Comparison of ENCODE assay signal across 9 mouse cellular contexts in genomic region chr14:105740889-105741288, GRCm38 (mm10).
DNase-seq lines count a peak whose midpoint lies in the region; ATAC-seq lines count a peak whose summit lies in the region.
"Had no signal": no experiment of that assay in that cellular context is flagged by ENCODE, and none has a peak within 500 bp of the region (broad histone marks: within the 10 kb centered on the region; RNA-seq: fewer than 3 reads in every experiment).

No protein-coding gene starts in this region.

- no peaks in the 10 kb centered on the region for H3K27me3 ChIP-seq in heart, embryonic 16.5 days (ENCODE audit: control insufficient read depth, insufficient read depth, low read length)
- H3K27me3 ChIP-seq: neural tube, embryonic 12.5 days had no signal

- H3K27ac ChIP-seq in heart, embryonic 16.5 days (ENCODE audit: low read length): peak overlapping the region; percentile 15
- H3K27ac ChIP-seq: neural tube, embryonic 12.5 days had no signal

- no peak overlapping the region for H3K9ac ChIP-seq in heart, embryonic 16.5 days (ENCODE audit: low read length)
- H3K9ac ChIP-seq: neural tube, embryonic 12.5 days had no signal

- H3K9me3 ChIP-seq in heart, embryonic 16.5 days (replicated peaks; ENCODE audit: control insufficient read depth, low read length): no peaks in the 10 kb centered on the region
- H3K9me3 ChIP-seq: neural tube, embryonic 12.5 days had no signal

- no peak overlapping the region for H3K4me2 ChIP-seq in heart, embryonic 16.5 days (ENCODE audit: low read depth, low read length)
- H3K4me2 ChIP-seq: neural tube, embryonic 12.5 days had no signal

- 55% methylated on average over 11 of the region's 11 CpGs for WGBS in heart, embryonic 16.5 days

- H3K4me3 ChIP-seq in heart, embryonic 16.5 days (ENCODE audit: low read length): no peak overlapping the region
- H3K4me3 ChIP-seq: neural tube, embryonic 12.5 days had no signal

- peaks cover 9% of the 10 kb centered on the region; the same call in 1 of the 2 replicates for H3K4me1 ChIP-seq in heart, embryonic 16.5 days (ENCODE audit: control insufficient read depth, insufficient read depth, low read length)
- H3K4me1 ChIP-seq: neural tube, embryonic 12.5 days had no signal

- ATAC-seq in heart, embryonic 16.5 days (replicated peaks; ENCODE audit: extremely low read depth, insufficient read depth, low FRiP score): peak; percentile 38

- DNase-seq in cerebellum, adult 9-10 months: peak; percentile 27
- DNase-seq in cerebellum, adult 9-11 months: no peak
- DNase-seq in adrenal gland, adult 2 months: peak; percentile 64
- DNase-seq in layer of hippocampus, postnatal 25 days (ENCODE audit: extremely low spot score in 1 of 2, low spot score in 1 of 2): peak; percentile 13 to 15
- peak; percentile 33 to 44 for DNase-seq in right cerebral cortex, postnatal 36 days (ENCODE audit: low spot score in 2 of 2)
- DNase-seq in yolk sac, embryonic 10.5 days (ENCODE audit: low spot score): no peak
- DNase-seq in embryo, embryonic 11 days: no peak

- no peaks in the 10 kb centered on the region for H3K36me3 ChIP-seq in heart, embryonic 16.5 days (ENCODE audit: control insufficient read depth, insufficient read depth)
- H3K36me3 ChIP-seq: neural tube, embryonic 12.5 days had no signal

Comparison
In these comparisons a context has a peak if more than half of its experiments do, and no peak if none do; other contexts are left out.
1. DNase-seq: peak in cerebellum, adult 9-10 months (single experiment), adrenal gland, adult 2 months (single experiment), layer of hippocampus, postnatal 25 days (2 of 2) and right cerebral cortex, postnatal 36 days (2 of 2); none in cerebellum, adult 9-11 months (single experiment), yolk sac, embryonic 10.5 days (single experiment) and embryo, embryonic 11 days (single experiment).